Mouse (Mus musculus): ENCODE results near the gene Lrrn1. TPM values are rescaled to one million over a fixed set of nuclear protein-coding genes. Genes with fewer than 3 reads are reported as not detected.

Gene Lrrn1
- polyA plus RNA-seq, 1 experiment from 2014 or later: 103 TPM

DNA sequence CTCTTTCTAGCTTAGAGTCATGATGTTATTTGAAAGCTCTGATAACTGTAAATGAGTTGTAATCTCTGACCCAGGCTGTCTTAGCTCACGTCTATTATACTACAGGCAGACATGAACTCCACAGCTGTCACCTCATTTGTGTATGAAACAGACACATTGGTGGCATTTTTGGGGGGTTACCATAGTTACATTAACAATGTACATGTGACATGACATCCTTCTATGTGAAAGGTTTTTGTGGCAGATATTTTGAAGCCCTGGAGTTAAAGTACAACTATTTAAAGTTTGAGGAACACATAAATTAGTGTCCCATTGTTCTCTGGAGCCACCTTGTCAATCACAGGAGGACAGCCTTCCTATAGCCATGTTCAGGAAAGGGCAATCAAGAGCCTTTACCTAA is 5.0 kb downstream of the Lrrn1 start:
- ATAC-seq (ENCODE audit: low FRiP score, low TSS enrichment): no peak
- no peak overlapping the region for H3K4me3 ChIP-seq (replicated peaks; ENCODE audit: low read depth, low read length)
- H3K9ac ChIP-seq (replicated peaks; ENCODE audit: low read length): no peak overlapping the region
- H3K4me1 ChIP-seq (ENCODE audit: control insufficient read depth, insufficient read depth, low read length): peaks cover 34% of the 10 kb centered on the region
- H3K4me2 ChIP-seq (ENCODE audit: low read length): peak overlapping the region; percentile 61
- no peak overlapping the region for H3K27ac ChIP-seq (replicated peaks; ENCODE audit: low read depth, low read length)
- H3K27me3 ChIP-seq (ENCODE audit: control insufficient read depth, insufficient read depth, low read length): no peaks in the 10 kb centered on the region
- peaks cover 5% of the 10 kb centered on the region; the same call in 1 of the 2 replicates for H3K36me3 ChIP-seq (ENCODE audit: control insufficient read depth, insufficient read depth, low read length)
- WGBS: 2% methylated on average over 1 of the region's 1 CpGs
- peak; percentile 43 for DNase-seq
- no peaks in the 10 kb centered on the region for H3K9me3 ChIP-seq (ENCODE audit: control insufficient read depth, low read length)

DNA sequence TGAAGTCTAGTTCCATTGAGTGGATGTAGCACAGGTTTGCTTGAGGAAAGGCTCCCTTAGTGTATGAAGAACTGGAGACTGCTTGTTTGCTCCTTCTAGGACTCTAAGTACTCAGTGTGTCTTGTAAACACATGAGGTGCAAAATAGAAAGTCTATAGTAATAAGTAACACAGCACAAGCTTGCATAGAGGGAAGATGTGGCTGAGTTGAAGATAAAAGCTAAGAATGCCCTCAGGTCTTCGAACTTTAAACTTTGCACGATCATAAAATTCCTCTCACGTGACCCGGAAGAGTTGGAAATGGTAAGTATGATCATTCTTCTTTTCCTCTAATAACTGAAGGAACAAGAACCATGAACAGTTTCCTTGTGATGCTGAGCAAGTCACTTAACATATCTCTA is 7.1 kb downstream of the Lrrn1 start:
- H3K9me3 ChIP-seq (ENCODE audit: control insufficient read depth, low read length): no peaks in the 10 kb centered on the region
- ATAC-seq (ENCODE audit: low FRiP score, low TSS enrichment) (no peak), DNase-seq (no peak)
- no peak overlapping the region for H3K4me3 ChIP-seq (replicated peaks; ENCODE audit: low read depth, low read length)
- H3K27ac ChIP-seq (replicated peaks; ENCODE audit: low read depth, low read length): no peak overlapping the region
- WGBS: 92% methylated on average over 4 of the region's 4 CpGs
- H3K27me3 ChIP-seq (ENCODE audit: control insufficient read depth, insufficient read depth, low read length): no peaks in the 10 kb centered on the region
- peaks cover 31% of the 10 kb centered on the region for H3K4me1 ChIP-seq (ENCODE audit: control insufficient read depth, insufficient read depth, low read length)
- no peak overlapping the region for H3K9ac ChIP-seq (replicated peaks; ENCODE audit: low read length)
- H3K36me3 ChIP-seq (ENCODE audit: control insufficient read depth, insufficient read depth, low read length): peaks cover 9% of the 10 kb centered on the region; the same call in 1 of the 2 replicates
- no peak overlapping the region for H3K4me2 ChIP-seq (ENCODE audit: low read length)

DNA sequence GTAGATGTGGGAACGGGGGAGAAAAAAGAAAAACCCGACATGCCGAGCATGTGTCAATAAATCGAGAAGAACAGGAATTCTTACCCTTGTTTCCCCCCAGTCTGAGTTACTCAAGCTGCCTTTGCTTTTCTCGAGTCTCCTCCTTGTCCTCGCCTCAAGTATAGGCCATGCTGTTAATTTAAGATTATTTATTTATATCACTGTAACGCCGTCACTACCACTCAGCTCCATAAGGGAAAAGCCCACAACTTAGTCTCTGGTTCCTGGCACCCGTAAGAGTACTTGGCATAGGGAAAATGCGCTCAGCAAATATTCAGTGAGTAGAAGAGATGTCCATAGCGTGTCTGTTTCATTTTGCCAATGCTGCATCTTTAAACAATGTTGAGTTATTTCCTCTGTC is 11.7 kb downstream of the Lrrn1 start:
- no peaks in the 10 kb centered on the region for H3K9me3 ChIP-seq (ENCODE audit: control insufficient read depth, low read length)
- ATAC-seq (ENCODE audit: low FRiP score, low TSS enrichment) (no peak), DNase-seq (no peak)
- 95% methylated on average over 11 of the region's 11 CpGs for WGBS
- no peak overlapping the region for H3K4me2 ChIP-seq (ENCODE audit: low read length)
- H3K27ac ChIP-seq (replicated peaks; ENCODE audit: low read depth, low read length): no peak overlapping the region
- no peak overlapping the region for H3K9ac ChIP-seq (replicated peaks; ENCODE audit: low read length)
- H3K4me1 ChIP-seq (ENCODE audit: control insufficient read depth, insufficient read depth, low read length): no peaks in the 10 kb centered on the region
- H3K27me3 ChIP-seq (ENCODE audit: control insufficient read depth, insufficient read depth, low read length): no peaks in the 10 kb centered on the region
- H3K36me3 ChIP-seq (ENCODE audit: control insufficient read depth, insufficient read depth, low read length): peaks cover 9% of the 10 kb centered on the region; the same call in 1 of the 2 replicates
- H3K4me3 ChIP-seq (replicated peaks; ENCODE audit: low read depth, low read length): no peak overlapping the region

DNA sequence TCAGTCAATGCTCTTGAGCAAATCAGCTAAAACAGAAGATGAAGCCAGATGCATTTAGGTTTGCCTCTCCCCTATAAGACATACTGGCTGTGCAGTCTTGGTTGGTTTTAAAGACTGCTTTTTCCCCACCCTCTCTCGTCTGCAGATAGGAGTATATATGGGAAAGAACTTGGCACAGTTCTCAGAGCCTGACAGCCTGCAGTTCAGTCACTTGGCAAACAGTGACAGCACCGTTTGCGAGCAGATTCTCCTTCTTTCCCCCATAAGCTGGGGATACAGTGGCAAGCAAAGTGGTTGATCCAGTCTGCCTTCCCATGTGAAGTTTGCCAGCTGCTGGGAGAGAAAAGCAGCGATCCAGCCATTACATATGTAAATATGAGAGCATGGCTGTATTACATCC is 12.3 kb downstream of the Lrrn1 start:
- ATAC-seq (ENCODE audit: low FRiP score, low TSS enrichment): no peak
- Histone ChIP-seq H3K27me3 (ENCODE audit: control insufficient read depth, insufficient read depth, low read length) (no peaks in the 10 kb centered on the region), H3K4me2 (ENCODE audit: low read length) (no peak overlapping the region), H3K4me3 (replicated peaks; ENCODE audit: low read depth, low read length) (no peak overlapping the region), H3K27ac (replicated peaks; ENCODE audit: low read depth, low read length) (no peak overlapping the region), H3K4me1 (ENCODE audit: control insufficient read depth, insufficient read depth, low read length) (no peaks in the 10 kb centered on the region), H3K36me3 (ENCODE audit: control insufficient read depth, insufficient read depth, low read length) (peaks cover 5% of the 10 kb centered on the region; the same call in 1 of the 2 replicates), H3K9ac (replicated peaks; ENCODE audit: low read length) (no peak overlapping the region), H3K9me3 (ENCODE audit: control insufficient read depth, low read length) (no peaks in the 10 kb centered on the region)
- 94% methylated on average over 4 of the region's 4 CpGs for WGBS
- no peak for DNase-seq

DNA sequence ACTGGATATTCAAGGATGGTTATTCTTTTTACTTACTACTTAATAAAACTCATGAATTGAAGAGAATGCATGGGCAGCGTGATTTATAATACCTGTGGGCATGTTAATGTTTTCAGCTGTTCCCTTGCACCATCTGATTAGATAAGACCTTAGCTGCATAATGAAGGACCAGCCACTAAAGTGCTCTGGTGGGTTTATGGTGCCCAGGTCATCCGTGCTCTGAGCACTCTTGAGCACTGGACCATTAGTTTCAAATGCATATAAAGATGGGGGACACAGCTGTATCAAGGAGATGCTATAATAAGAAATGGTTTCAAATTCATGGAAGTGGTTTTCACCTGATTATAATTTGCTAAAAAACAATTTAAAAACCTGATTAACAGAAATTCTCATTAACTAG is 16.7 kb downstream of the Lrrn1 start:
- WGBS: 78% methylated on average over 2 of the region's 2 CpGs

DNA sequence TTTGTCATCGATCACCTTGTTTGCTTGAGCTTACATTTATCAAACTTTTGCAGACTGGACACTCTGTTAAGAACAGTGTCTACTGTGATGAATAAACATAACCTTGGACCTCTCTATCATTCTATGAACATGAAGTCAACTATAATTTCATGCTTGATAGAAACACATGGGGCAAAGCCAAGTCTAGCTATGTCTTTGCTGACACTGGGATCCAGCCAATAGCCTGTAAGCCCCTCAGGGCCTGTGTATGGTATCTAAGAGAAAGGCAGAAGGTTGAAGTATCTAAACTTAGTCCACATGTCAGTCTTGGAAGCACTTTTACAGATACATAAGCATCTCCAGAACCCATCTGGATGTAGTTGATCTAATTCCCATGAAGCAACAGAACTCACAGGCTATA is 22.9 kb downstream of the Lrrn1 start:
- Histone ChIP-seq H3K27ac (replicated peaks; ENCODE audit: low read depth, low read length) (no peak overlapping the region), H3K9me3 (ENCODE audit: control insufficient read depth, low read length) (no peaks in the 10 kb centered on the region), H3K27me3 (ENCODE audit: control insufficient read depth, insufficient read depth, low read length) (no peaks in the 10 kb centered on the region), H3K4me3 (replicated peaks; ENCODE audit: low read depth, low read length) (no peak overlapping the region), H3K4me1 (ENCODE audit: control insufficient read depth, insufficient read depth, low read length) (0 out of 2 replicates have a peak, but pooled peaks cover 5% of the 10 kb centered on the region), H3K4me2 (ENCODE audit: low read length) (no peak overlapping the region), H3K36me3 (ENCODE audit: control insufficient read depth, insufficient read depth, low read length) (peaks cover 4% of the 10 kb centered on the region; the same call in 1 of the 2 replicates), H3K9ac (replicated peaks; ENCODE audit: low read length) (no peak overlapping the region)
- no peak for ATAC-seq (ENCODE audit: low FRiP score, low TSS enrichment)
- 88% methylated on average over 1 of the region's 1 CpGs for WGBS
- no peak for DNase-seq

More for the DNA sequence above, 16.7 kb downstream of the Lrrn1 start:
- Histone ChIP-seq H3K4me1 (ENCODE audit: control insufficient read depth, insufficient read depth, low read length) (no peaks in the 10 kb centered on the region), H3K9me3 (ENCODE audit: control insufficient read depth, low read length) (no peaks in the 10 kb centered on the region), H3K4me3 (replicated peaks; ENCODE audit: low read depth, low read length) (no peak overlapping the region), H3K27me3 (ENCODE audit: control insufficient read depth, insufficient read depth, low read length) (no peaks in the 10 kb centered on the region), H3K4me2 (ENCODE audit: low read length) (no peak overlapping the region), H3K27ac (replicated peaks; ENCODE audit: low read depth, low read length) (no peak overlapping the region), H3K36me3 (ENCODE audit: control insufficient read depth, insufficient read depth, low read length) (no peaks in the 10 kb centered on the region), H3K9ac (replicated peaks; ENCODE audit: low read length) (no peak overlapping the region)
- no peak for DNase-seq
- no peak for ATAC-seq (ENCODE audit: low FRiP score, low TSS enrichment)

DNA sequence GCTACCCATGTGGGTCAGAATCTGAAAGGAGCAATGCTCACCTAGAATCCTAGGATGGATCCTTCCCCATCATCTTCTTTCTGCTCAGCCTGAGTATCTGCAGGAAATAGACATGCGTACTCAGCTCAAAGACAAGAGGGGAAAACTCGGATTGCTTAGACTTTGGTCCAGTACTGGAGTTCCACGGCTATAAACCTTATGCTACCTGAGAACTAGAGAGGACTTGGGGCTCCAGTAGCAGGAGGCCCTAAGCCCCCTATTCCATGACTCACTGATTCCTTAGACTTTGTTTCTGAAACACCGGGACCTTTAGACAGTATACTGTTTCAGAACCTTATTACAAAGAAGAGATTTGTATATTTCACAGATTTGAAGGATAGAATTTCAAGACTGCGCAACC is 25.8 kb downstream of the Lrrn1 start:
- no peak overlapping the region for H3K4me3 ChIP-seq (replicated peaks; ENCODE audit: low read depth, low read length)
- no peak overlapping the region for H3K9ac ChIP-seq (replicated peaks; ENCODE audit: low read length)
- peaks cover 4% of the 10 kb centered on the region; the same call in 1 of the 2 replicates for H3K36me3 ChIP-seq (ENCODE audit: control insufficient read depth, insufficient read depth, low read length)
- 98% methylated on average over 5 of the region's 5 CpGs for WGBS
- DNase-seq (no peak), ATAC-seq (ENCODE audit: low FRiP score, low TSS enrichment) (no peak)
- no peaks in the 10 kb centered on the region for H3K27me3 ChIP-seq (ENCODE audit: control insufficient read depth, insufficient read depth, low read length)
- no peak overlapping the region for H3K4me2 ChIP-seq (ENCODE audit: low read length)
- H3K4me1 ChIP-seq (ENCODE audit: control insufficient read depth, insufficient read depth, low read length): 0 out of 2 replicates have a peak, but pooled peaks cover 10% of the 10 kb centered on the region
- H3K9me3 ChIP-seq (ENCODE audit: control insufficient read depth, low read length): no peaks in the 10 kb centered on the region
- H3K27ac ChIP-seq (replicated peaks; ENCODE audit: low read depth, low read length): no peak overlapping the region

DNA sequence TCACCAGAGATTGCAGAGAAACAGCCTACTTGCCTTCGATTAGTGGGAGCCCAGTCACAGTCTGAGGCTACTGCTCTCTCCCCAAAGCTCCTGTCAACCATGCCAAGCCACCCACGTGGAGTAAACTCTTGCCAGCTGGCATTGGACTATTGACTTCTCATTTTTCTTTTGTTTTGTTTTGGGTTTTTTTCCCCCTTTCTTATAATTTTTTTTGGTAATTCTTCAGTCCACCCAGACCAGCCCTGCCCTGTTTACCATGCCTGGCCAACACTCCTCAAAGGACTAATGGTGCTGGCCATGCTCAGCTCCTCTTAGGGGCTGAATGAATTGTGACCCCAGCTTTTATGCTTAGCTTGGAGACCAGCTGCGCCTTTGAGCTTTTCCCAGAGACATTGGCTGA is 27.4 kb downstream of the Lrrn1 start:
- no peak for ATAC-seq (ENCODE audit: low FRiP score, low TSS enrichment)
- no peak overlapping the region for H3K4me3 ChIP-seq (replicated peaks; ENCODE audit: low read depth, low read length)
- peak; percentile 48 for DNase-seq
- whole genome bisulfite sequencing: 60% methylated on average over 3 of the region's 3 CpGs
- no peaks in the 10 kb centered on the region for H3K9me3 ChIP-seq (ENCODE audit: control insufficient read depth, low read length)
- no peaks in the 10 kb centered on the region for H3K27me3 ChIP-seq (ENCODE audit: control insufficient read depth, insufficient read depth, low read length)
- H3K4me2 ChIP-seq (ENCODE audit: low read length): no peak overlapping the region
- H3K4me1 ChIP-seq (ENCODE audit: control insufficient read depth, insufficient read depth, low read length): 0 out of 2 replicates have a peak, but pooled peaks cover 10% of the 10 kb centered on the region
- H3K36me3 ChIP-seq (ENCODE audit: control insufficient read depth, insufficient read depth, low read length): no peaks in the 10 kb centered on the region
- H3K27ac ChIP-seq (replicated peaks; ENCODE audit: low read depth, low read length): no peak overlapping the region
- no peak overlapping the region for H3K9ac ChIP-seq (replicated peaks; ENCODE audit: low read length)

DNA sequence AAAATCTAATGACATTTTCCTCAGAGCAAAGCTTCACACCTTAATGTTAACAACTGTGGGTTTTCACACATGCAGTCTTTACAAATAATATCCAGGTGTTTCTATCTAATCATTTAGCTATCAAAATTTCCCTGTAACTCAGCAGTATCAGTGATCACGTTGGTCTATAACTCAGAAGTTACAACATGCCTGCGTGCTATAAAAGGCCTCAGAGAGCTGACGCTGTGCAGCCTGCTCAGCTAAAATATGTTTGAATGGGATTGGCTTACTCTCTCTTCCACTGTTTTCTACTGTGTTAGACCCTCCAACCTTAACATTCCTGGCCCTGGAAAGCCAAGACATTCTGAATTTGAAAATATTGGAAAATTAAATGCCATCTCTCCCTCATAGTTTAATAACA is 28.2 kb downstream of the Lrrn1 start:
- H3K9me3 ChIP-seq (ENCODE audit: control insufficient read depth, low read length): no peaks in the 10 kb centered on the region
- DNase-seq (no peak), ATAC-seq (ENCODE audit: low FRiP score, low TSS enrichment) (no peak)
- H3K27ac ChIP-seq (replicated peaks; ENCODE audit: low read depth, low read length): 0 out of 2 replicates have a peak overlapping the region, but pooled peaks have one; percentile 20
- 0 out of 2 replicates have a peak, but pooled peaks cover 10% of the 10 kb centered on the region for H3K4me1 ChIP-seq (ENCODE audit: control insufficient read depth, insufficient read depth, low read length)
- no peak overlapping the region for H3K4me2 ChIP-seq (ENCODE audit: low read length)
- H3K4me3 ChIP-seq (replicated peaks; ENCODE audit: low read depth, low read length): no peak overlapping the region
- WGBS: 87% methylated on average over 3 of the region's 3 CpGs
- H3K27me3 ChIP-seq (ENCODE audit: control insufficient read depth, insufficient read depth, low read length): no peaks in the 10 kb centered on the region
- no peaks in the 10 kb centered on the region for H3K36me3 ChIP-seq (ENCODE audit: control insufficient read depth, insufficient read depth, low read length)
- H3K9ac ChIP-seq (replicated peaks; ENCODE audit: low read length): no peak overlapping the region
